Mouse (Mus musculus) stomach, embryonic 14.5 days (tissue): ENCODE data around the gene Hk2. TPM values are rescaled to one million over a fixed set of nuclear protein-coding genes. Genes with fewer than 3 reads are reported as not detected.

Source experiments
- ATAC-seq: fragments of 200-750 bp; cut with Nextera tagmentation; 2 replicates; pipeline ENCODE4 v1.8.0; 2017; ENCODE audit warnings: low read depth, moderate TSS enrichment; ENCODE audit not compliant: insufficient number of reproducible peaks, insufficient read depth, low FRiP score
- H3K27ac ChIP-seq: fragments of 300-500 bp; sonication (generic); 2 replicates; pipeline ENCODE4 v1.5.1; 2014; ENCODE audit warnings: mild to moderate bottlenecking, low read length, moderate library complexity, mixed read lengths
- H3K27me3 ChIP-seq: fragments of 300-500 bp; sonication (generic); 2 replicates; pipeline ENCODE4 v1.6.1; 2014; ENCODE audit warnings: low read length, control low read depth, mixed read lengths; ENCODE audit not compliant: control insufficient read depth, insufficient read depth
- H3K36me3 ChIP-seq: fragments of 300-500 bp; sonication (generic); 2 replicates; pipeline ENCODE4 v1.6.1; 2014; ENCODE audit warnings: mild to moderate bottlenecking, control low read depth, low read length, moderate library complexity, mixed read lengths; ENCODE audit not compliant: control insufficient read depth, insufficient read depth
- H3K4me1 ChIP-seq: fragments of 300-500 bp; sonication (generic); 2 replicates; pipeline ENCODE4 v1.6.1; 2014; ENCODE audit warnings: low read length, control low read depth, mixed read lengths; ENCODE audit not compliant: control insufficient read depth, insufficient read depth
- H3K4me2 ChIP-seq: fragments of 300-500 bp; sonication (generic); replicated peaks from 2 replicates; pipeline ENCODE4 v1.6.1; 2014; ENCODE audit warnings: low read depth, low read length, control low read depth
- H3K4me3 ChIP-seq: fragments of 300-500 bp; sonication (generic); 2 replicates; pipeline ENCODE4 v1.5.1; 2014; ENCODE audit warnings: low read depth, low read length, control low read depth
- H3K9ac ChIP-seq: fragments of 300-500 bp; sonication (generic); replicated peaks from 2 replicates; pipeline ENCODE4 v1.6.1; 2014; ENCODE audit warnings: low read depth, mild to moderate bottlenecking, control low read depth, low read length, moderate library complexity, mixed read lengths
- H3K9me3 ChIP-seq: fragments of 300-500 bp; sonication (generic); 2 replicates; pipeline ENCODE4 v1.6.1; 2016; ENCODE audit warnings: low read depth, low read length, control low read depth; ENCODE audit not compliant: control insufficient read depth
- WGBS: fragments of 180-500 bp; shearing (Covaris S2); extraction: QIAGEN DNeasy Blood & Tissue Kit; methylation state at CpG from one replicate; pipeline ENCODE4 v1.1.7; 2014; 5-methylcytosine and 5-hydroxymethylcytosine counted together
- polyA plus RNA-seq: library from polyadenylated mRNA; unstranded; fragments of >200 nt; fragmentation: Nextera tagmentation; extraction: Ambion mirVana; gene quantifications from 2 replicates; pipeline ENCODE4 v1.2.1, GENCODE M21; 2014

Gene Hk2
- polyA plus RNA-seq, 1 experiment from 2014 or later, result 38.1 TPM

- Histone ChIP-seq H3K36me3 (no peaks in the 10 kb centered on the region), H3K27me3 (no peaks in the 10 kb centered on the region), H3K4me1 (no peaks in the 10 kb centered on the region), H3K4me2 (no peak overlapping the region), H3K4me3 (no peak overlapping the region), H3K27ac (no peak overlapping the region), H3K9ac (no peak overlapping the region), H3K9me3 (no peaks in the 10 kb centered on the region)
- 78% methylated on average over 3 of the region's 3 CpGs for WGBS
- ATAC-seq, result no peak
Observed at GRCm38 (mm10) chr6:82804984-82805383, 30.7 kb upstream of the Hk2 start.

DNA sequence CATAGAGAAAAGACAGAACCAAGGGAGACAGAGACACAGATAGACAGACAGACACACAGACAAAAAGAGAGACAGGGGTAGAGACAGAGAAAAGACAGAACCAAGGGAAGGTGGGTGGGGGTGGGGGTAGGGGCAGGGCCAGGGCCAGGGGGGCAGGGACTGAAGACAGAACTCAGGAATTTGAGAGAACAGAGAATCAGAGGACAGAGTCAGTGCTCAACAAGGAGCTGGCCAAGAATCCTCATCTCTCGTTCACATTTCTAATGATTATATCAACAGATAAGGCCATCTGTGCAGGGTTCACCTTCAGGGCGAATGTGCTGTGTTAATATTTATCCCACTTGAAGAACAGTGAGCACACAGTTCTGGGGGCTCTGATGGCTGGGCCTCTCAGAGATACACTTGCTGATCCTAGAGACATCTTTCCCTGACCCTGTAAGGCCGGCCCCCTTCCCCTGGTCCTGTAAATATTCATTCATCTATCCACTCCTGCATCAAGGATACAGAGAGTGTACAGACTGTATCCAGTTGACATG lies 24.0 kb upstream of the Hk2 start:
- Histone ChIP-seq H3K4me1 (peaks cover 10% of the 10 kb centered on the region; the same call in 1 of the 2 replicates), H3K27ac (no peak overlapping the region), H3K9me3 (no peaks in the 10 kb centered on the region), H3K4me2 (no peak overlapping the region), H3K9ac (no peak overlapping the region), H3K36me3 (no peaks in the 10 kb centered on the region), H3K27me3 (no peaks in the 10 kb centered on the region), H3K4me3 (no peak overlapping the region)
- ATAC-seq, result no peak
- WGBS, result 11% methylated on average over 3 of the region's 3 CpGs

GRCm38 (mm10) chr6:82797300-82797839 lies 23.1 kb upstream of the Hk2 start:
- H3K27ac ChIP-seq, result no peak overlapping the region

GRCm38 (mm10) chr6:82790864-82791263 lies 16.6 kb upstream of the Hk2 start:
- no peak overlapping the region for H3K27ac ChIP-seq
- no peak overlapping the region for H3K4me3 ChIP-seq
- WGBS, result 76% methylated on average over 2 of the region's 2 CpGs
- no peak for ATAC-seq
- H3K4me2 ChIP-seq, result no peak overlapping the region
- no peaks in the 10 kb centered on the region for H3K27me3 ChIP-seq
- H3K36me3 ChIP-seq, result no peaks in the 10 kb centered on the region
- no peaks in the 10 kb centered on the region for H3K9me3 ChIP-seq
- H3K4me1 ChIP-seq, result no peaks in the 10 kb centered on the region
- H3K9ac ChIP-seq, result no peak overlapping the region

More at GRCm38 (mm10) chr6:82797300-82797839, 23.1 kb upstream of the Hk2 start:
- WGBS, result 59% methylated on average over 5 of the region's 5 CpGs
- Histone ChIP-seq H3K9ac (no peak overlapping the region), H3K36me3 (no peaks in the 10 kb centered on the region), H3K4me3 (no peak overlapping the region), H3K4me2 (no peak overlapping the region), H3K9me3 (no peaks in the 10 kb centered on the region), H3K27me3 (no peaks in the 10 kb centered on the region), H3K4me1 (peaks cover 10% of the 10 kb centered on the region; the same call in 1 of the 2 replicates)
- no peak for ATAC-seq

GRCm38 (mm10) chr6:82783906-82784305 lies 9.7 kb upstream of the Hk2 start:
- H3K9me3 ChIP-seq, result no peaks in the 10 kb centered on the region
- H3K9ac ChIP-seq, result no peak overlapping the region
- H3K4me1 ChIP-seq, result no peaks in the 10 kb centered on the region
- WGBS, result 87% methylated on average over 4 of the region's 4 CpGs
- no peak overlapping the region for H3K4me3 ChIP-seq
- no peaks in the 10 kb centered on the region for H3K36me3 ChIP-seq
- H3K4me2 ChIP-seq, result no peak overlapping the region
- no peak overlapping the region for H3K27ac ChIP-seq
- ATAC-seq, result no peak
- no peaks in the 10 kb centered on the region for H3K27me3 ChIP-seq

GRCm38 (mm10) chr6:82780802-82781393 lies 6.6 kb upstream of the Hk2 start:
- Histone ChIP-seq H3K4me1 (no peaks in the 10 kb centered on the region), H3K4me2 (no peak overlapping the region)
- 62% methylated on average over 8 of the region's 8 CpGs for WGBS

DNA sequence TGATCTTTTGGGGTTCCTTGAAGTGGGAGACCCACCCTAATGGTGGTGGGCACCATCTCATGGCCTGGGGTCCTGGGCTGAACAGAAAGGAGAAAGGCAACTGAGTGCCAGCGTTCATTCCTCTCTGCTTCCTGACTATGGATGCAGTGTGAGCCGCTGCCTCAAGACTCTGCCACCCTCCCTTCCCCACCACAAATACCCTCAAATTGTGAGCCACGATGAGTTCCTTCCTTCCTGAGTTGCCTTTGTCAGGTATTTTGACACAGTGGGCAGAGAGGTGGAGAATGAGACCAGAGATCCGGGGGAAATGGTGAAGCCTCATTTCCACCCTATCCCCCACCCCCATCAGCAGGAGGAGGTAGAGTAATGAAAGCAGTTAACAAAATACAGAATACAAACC lies 6.1 kb upstream of the Hk2 start:
- no peaks in the 10 kb centered on the region for H3K36me3 ChIP-seq
- no peak overlapping the region for H3K4me2 ChIP-seq
- 0 out of 2 replicates have a peak, but pooled peaks cover 3% of the 10 kb centered on the region for H3K27me3 ChIP-seq
- H3K4me3 ChIP-seq, result no peak overlapping the region
- WGBS, result 75% methylated on average over 4 of the region's 4 CpGs
- no peaks in the 10 kb centered on the region for H3K4me1 ChIP-seq
- no peak for ATAC-seq
- no peak overlapping the region for H3K9ac ChIP-seq
- no peak overlapping the region for H3K27ac ChIP-seq
- H3K9me3 ChIP-seq, result no peaks in the 10 kb centered on the region

More at GRCm38 (mm10) chr6:82780802-82781393, 6.6 kb upstream of the Hk2 start:
- Histone ChIP-seq H3K9ac (no peak overlapping the region), H3K9me3 (no peaks in the 10 kb centered on the region), H3K36me3 (no peaks in the 10 kb centered on the region), H3K27ac (no peak overlapping the region), H3K27me3 (no peaks in the 10 kb centered on the region), H3K4me3 (no peak overlapping the region)
- ATAC-seq, result no peak

DNA sequence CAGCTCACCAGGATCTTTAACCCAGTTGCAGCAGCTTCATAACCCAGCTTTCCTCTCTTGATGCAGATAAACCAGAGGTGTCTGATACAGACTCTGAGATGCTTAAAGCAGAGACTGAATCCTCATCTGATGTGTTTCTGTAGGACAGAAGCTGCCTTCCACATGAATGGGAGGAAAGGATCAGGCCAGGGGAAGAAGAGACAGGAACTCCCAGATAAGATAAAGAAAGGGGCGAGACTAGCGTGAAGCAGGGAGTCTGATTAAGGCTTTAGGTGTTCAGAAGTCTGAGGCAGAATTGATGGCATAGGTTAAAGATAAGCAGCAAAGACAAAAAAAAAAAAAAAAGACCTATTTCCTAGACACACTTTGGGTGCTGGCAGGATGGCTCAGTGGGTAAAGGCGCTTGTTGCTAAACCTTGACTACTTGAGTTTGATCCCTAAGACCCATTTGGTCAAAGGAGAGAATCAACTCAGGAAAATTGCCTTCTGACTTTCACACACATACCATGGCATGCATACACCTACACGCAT lies 2.9 kb upstream of the Hk2 start:
- Histone ChIP-seq H3K27ac (no peak overlapping the region), H3K4me2 (no peak overlapping the region), H3K36me3 (no peaks in the 10 kb centered on the region), H3K4me1 (no peaks in the 10 kb centered on the region), H3K9me3 (no peaks in the 10 kb centered on the region), H3K27me3 (0 out of 2 replicates have a peak, but pooled peaks cover 3% of the 10 kb centered on the region), H3K9ac (no peak overlapping the region), H3K4me3 (no peak overlapping the region)
- no peak for ATAC-seq
- WGBS, result 80% methylated on average over 4 of the region's 4 CpGs
